Mouse (Mus musculus) midbrain, embryonic 16.5 days (tissue): ENCODE data around the gene Gdpd3. TPM values are rescaled to one million over a fixed set of nuclear protein-coding genes. Genes with fewer than 3 reads are reported as not detected.

Experiments used
- ATAC-seq: fragments of 200-750 bp; cut with Nextera tagmentation; 2 replicates; pipeline ENCODE4 v1.8.0; 2017; ENCODE audit warnings: moderate TSS enrichment
- H3K27ac ChIP-seq: fragments of 300-500 bp; sonication (generic); 2 replicates; pipeline ENCODE4 v1.5.1; 2014; ENCODE audit warnings: mild to moderate bottlenecking, low read length, mixed read lengths
- H3K27me3 ChIP-seq: fragments of 300-500 bp; sonication (generic); 2 replicates; pipeline ENCODE4 v1.6.1; 2014; ENCODE audit warnings: low read depth, low read length, mixed read lengths; ENCODE audit not compliant: control insufficient read depth, insufficient read depth
- H3K36me3 ChIP-seq: fragments of 300-500 bp; sonication (generic); 2 replicates; pipeline ENCODE4 v1.6.1; 2014; ENCODE audit warnings: mild to moderate bottlenecking, low read length, moderate library complexity, mixed read lengths; ENCODE audit not compliant: control insufficient read depth, insufficient read depth
- H3K4me1 ChIP-seq: fragments of 300-500 bp; sonication (generic); 2 replicates; pipeline ENCODE4 v1.6.1; 2014; ENCODE audit warnings: mild to moderate bottlenecking, low read length, mixed read lengths; ENCODE audit not compliant: control insufficient read depth, insufficient read depth
- H3K4me2 ChIP-seq: fragments of 300-500 bp; sonication (generic); 2 replicates; pipeline ENCODE4 v1.6.1; 2014; ENCODE audit warnings: mild to moderate bottlenecking, low read length, mixed read lengths
- H3K4me3 ChIP-seq: fragments of 300-500 bp; sonication (generic); 2 replicates; pipeline ENCODE4 v1.5.1; 2014; ENCODE audit warnings: low read depth, mild to moderate bottlenecking, low read length, moderate library complexity, mixed read lengths
- H3K9ac ChIP-seq: fragments of 300-500 bp; sonication (generic); 2 replicates; pipeline ENCODE4 v1.6.1; 2014; ENCODE audit warnings: low read depth, low read length, mixed read lengths
- H3K9me3 ChIP-seq: fragments of 300-500 bp; sonication (generic); replicated peaks from 2 replicates; pipeline ENCODE4 v1.6.1; 2014; ENCODE audit warnings: mild to moderate bottlenecking, low read length, mixed read lengths; ENCODE audit not compliant: control insufficient read depth, poor library complexity, severe bottlenecking
- WGBS: fragments of 180-500 bp; shearing (Covaris S2); extraction: QIAGEN DNeasy Blood & Tissue Kit; methylation state at CpG from one replicate; pipeline ENCODE4 v1.1.7; 2014; 5-methylcytosine and 5-hydroxymethylcytosine counted together
- polyA plus RNA-seq: library from polyadenylated mRNA; unstranded; fragments of >200 nt; fragmentation: Nextera tagmentation; extraction: Ambion mirVana; gene quantifications from 2 replicates; pipeline ENCODE4 v1.2.1, GENCODE M21; 2015

The Gdpd3 gene
- polyA plus RNA-seq, 1 experiment from 2014 or later = 0.95 TPM

DNA sequence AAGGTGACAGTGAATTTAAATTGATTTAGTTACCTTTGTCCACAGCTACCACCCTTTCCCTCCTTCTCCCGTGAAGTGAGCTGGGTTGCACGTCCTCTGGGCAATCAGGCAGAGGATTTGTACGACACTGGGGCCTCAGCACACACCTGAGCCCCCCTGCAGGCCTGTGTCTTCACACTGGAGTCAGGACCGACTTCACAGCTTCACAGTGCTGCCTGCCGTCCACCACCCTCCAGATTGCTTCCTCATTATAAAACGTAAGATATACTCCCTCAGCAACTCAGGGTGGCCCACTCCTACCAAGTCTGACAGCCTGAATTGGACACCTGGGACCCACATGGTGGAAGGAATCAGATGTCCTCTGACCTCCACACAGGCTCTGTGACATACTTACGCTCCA is 7.6 kb upstream of the Gdpd3 start:
- H3K27ac ChIP-seq = no peak overlapping the region
- H3K9me3 ChIP-seq = no peaks in the 10 kb centered on the region
- no peak overlapping the region for H3K4me2 ChIP-seq
- no peak overlapping the region for H3K4me3 ChIP-seq
- 0 out of 2 replicates have a peak, but pooled peaks have one; percentile 15 for ATAC-seq
- H3K27me3 ChIP-seq = no peaks in the 10 kb centered on the region
- no peak overlapping the region for H3K9ac ChIP-seq
- peaks cover 4% of the 10 kb centered on the region for H3K36me3 ChIP-seq
- peaks cover 21% of the 10 kb centered on the region for H3K4me1 ChIP-seq
- WGBS = 64% methylated on average over 7 of the region's 7 CpGs

DNA sequence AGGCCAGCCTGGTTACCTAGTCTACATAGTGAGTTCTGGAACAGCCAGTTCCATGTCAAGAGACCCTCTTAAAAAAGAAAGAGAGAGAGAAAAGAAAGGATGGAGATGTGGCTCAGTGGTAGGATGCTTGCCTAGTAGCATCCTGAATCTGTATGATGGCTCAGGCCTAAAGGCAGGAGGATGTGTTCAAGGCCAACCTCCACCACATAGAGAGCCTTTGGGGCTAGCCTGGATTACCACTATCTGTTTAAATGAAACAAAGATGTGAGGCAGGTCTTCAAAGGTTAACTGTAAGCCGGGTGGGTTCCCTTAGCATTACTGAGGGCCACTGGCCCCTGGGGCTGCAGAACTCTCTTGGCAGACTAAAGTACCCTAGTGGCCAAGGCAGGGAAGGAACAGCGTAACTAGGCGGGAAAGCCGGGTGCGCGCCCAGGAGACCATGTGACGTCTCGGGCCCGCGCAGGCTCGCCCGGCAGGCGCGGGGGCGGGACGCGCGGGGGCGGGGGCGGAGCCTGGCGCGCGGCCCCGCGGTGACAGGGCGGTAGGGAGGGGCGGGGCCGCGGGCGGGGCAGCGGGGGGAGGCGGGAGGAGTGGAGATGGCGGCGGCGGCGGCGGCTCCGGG is 7.0 kb upstream of the Gdpd3 start, which contains the start of gene Mapk3:
TSS of gene Mapk3 (plus strand) at position 552 of the 622 bp plus-strand sequence.
- H3K4me3 ChIP-seq = peak within 1 kb of the TSS; percentile 77
- ATAC-seq = peak; percentile 73
- WGBS = under 1% methylated on average over 27 of the region's 38 CpGs

DNA sequence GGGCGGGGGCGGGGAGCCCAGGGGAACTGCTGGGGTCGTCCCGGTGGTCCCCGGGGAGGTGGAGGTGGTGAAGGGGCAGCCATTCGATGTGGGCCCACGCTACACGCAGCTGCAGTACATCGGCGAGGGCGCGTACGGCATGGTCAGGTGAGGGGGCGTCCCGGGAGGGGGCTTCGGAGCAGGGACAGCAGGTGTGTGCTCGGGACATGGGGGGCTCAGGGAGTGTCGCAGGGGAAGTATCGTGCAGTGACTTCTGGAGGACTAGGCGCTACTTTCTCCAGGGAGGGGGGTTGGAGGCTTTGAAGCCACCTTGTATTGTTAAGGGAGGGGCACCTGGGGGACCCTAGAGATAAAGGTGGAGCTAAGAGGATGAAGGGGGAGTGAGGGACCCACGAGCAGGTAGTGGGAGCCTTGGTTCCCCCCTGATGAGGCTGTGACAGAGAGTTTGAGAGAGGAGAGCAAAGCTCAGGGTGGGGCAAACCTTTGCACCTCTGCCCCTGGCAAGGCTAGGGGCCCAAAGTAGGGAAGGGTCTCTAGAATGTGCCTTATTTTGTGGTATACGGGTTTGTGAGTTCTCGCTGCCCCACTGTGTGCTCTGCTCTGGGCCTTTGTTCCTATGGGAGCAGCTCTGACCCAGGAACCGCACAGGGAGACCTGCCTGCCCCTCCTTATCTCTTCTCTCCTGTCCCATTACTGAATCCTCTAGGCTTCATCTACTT is 6.3 kb upstream of the Gdpd3 start:
- H3K9ac ChIP-seq = peak overlapping the region; percentile 92
- H3K9me3 ChIP-seq = no peaks in the 10 kb centered on the region
- H3K4me3 ChIP-seq = peak overlapping the region; percentile 77
- peak overlapping the region; percentile 91 for H3K27ac ChIP-seq
- peaks cover 15% of the 10 kb centered on the region for H3K36me3 ChIP-seq
- peaks cover 21% of the 10 kb centered on the region for H3K4me1 ChIP-seq
- no peaks in the 10 kb centered on the region for H3K27me3 ChIP-seq
- ATAC-seq = peak; percentile 64
- WGBS = 1% methylated on average over 22 of the region's 24 CpGs
- H3K4me2 ChIP-seq = peak overlapping the region; percentile 76

More for the DNA sequence above, 7.0 kb upstream of the Gdpd3 start, which contains the start of gene Mapk3:
- peak within 1 kb of the TSS; percentile 91 for H3K27ac ChIP-seq
- peak within 1 kb of the TSS; percentile 76 for H3K4me2 ChIP-seq
- H3K36me3 ChIP-seq = peaks cover 9% of the 10 kb centered on the region
- H3K27me3 ChIP-seq = no peaks in the 10 kb centered on the region
- H3K4me1 ChIP-seq = peaks cover 21% of the 10 kb centered on the region
- no peaks in the 10 kb centered on the region for H3K9me3 ChIP-seq
- H3K9ac ChIP-seq = peak within 1 kb of the TSS; percentile 92

DNA sequence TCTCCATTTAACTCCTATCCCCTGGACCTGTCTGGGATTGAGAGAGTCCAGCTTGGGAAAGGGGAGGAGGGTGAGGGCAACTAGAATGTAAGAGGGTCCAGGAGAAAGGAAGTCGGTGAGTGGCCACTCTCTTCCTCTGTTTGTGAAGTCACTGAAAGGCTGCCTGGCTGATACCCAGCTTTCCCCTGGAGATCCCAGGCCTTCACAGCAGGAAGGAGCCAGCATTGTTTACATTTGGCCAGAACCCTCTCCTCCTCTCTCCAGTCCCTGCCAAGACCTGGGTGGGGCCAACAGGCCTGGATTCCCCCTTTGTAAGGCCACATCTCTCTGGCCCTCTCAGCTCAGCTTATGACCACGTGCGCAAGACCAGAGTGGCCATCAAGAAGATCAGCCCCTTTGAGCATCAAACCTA is 5.7 kb upstream of the Gdpd3 start:
- H3K9me3 ChIP-seq = no peaks in the 10 kb centered on the region
- H3K27me3 ChIP-seq = no peaks in the 10 kb centered on the region
- 0 out of 2 replicates have a peak, but pooled peaks have one; percentile 1 for ATAC-seq
- peak overlapping the region; percentile 77 for H3K4me3 ChIP-seq
- peak overlapping the region; percentile 76 for H3K4me2 ChIP-seq
- WGBS = 22% methylated on average over 3 of the region's 3 CpGs
- H3K36me3 ChIP-seq = peaks cover 15% of the 10 kb centered on the region
- H3K9ac ChIP-seq = peak overlapping the region; percentile 92
- H3K27ac ChIP-seq = peak overlapping the region; percentile 91
- peaks cover 21% of the 10 kb centered on the region for H3K4me1 ChIP-seq

DNA sequence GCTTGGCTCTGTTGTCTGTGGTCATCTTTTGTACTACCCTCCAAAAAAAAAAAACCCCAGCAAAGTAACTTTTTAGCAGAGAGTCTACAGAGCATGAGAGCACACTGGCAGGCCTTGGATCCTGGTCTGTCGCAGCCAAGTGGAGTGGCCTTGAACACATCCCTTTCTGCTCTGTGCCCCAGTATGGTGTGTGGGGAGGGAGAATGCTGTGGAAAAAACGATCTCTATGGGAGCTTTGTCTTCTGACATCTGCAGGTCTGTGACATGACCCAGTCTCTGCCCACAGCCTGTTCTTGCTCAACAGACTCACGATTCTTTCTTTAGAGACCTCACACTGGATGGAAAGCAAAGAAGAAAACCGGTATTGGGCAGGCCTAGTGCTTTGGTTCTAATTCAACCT is 5.2 kb upstream of the Gdpd3 start:
- 65% methylated on average over 4 of the region's 4 CpGs for WGBS
- peak overlapping the region; percentile 92; the same call in 1 of the 2 replicates for H3K9ac ChIP-seq
- H3K4me2 ChIP-seq = peak overlapping the region; percentile 76
- H3K27me3 ChIP-seq = no peaks in the 10 kb centered on the region
- H3K4me3 ChIP-seq = peak overlapping the region; percentile 77
- H3K9me3 ChIP-seq = no peaks in the 10 kb centered on the region
- H3K36me3 ChIP-seq = peaks cover 15% of the 10 kb centered on the region
- no peak for ATAC-seq
- H3K27ac ChIP-seq = peak overlapping the region; percentile 91; the same call in 1 of the 2 replicates
- H3K4me1 ChIP-seq = peaks cover 21% of the 10 kb centered on the region

DNA sequence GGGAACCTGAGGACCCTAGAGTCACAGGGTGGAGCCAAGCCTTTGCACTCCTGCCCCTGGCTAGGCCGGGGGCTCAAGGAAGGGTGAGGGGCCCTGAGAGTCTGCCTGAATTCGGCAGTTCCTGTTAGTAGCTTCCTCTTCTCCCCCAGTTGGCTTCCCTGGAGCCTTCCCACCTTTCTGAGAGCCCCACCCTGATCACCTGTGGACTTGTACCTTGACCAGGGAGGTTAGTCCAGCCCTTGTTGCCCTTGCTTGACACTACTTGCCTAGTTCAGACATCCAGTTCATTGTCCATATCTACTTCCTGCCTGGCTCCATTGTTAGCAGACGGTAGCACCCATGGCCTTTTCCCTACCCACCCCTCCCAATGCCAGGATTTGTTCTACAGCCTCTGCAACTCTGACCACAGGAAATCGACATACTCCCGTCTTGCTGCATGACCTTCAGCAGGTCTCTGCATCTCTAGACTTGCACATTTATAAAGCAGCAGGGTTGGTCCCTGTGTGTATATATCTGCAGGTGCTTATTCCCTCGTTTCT is 4.5 kb upstream of the Gdpd3 start:
- no peak overlapping the region for H3K27ac ChIP-seq
- peak overlapping the region; percentile 76; the same call in 1 of the 2 replicates for H3K4me2 ChIP-seq
- no peaks in the 10 kb centered on the region for H3K27me3 ChIP-seq
- H3K36me3 ChIP-seq = peaks cover 19% of the 10 kb centered on the region
- no peak overlapping the region for H3K9ac ChIP-seq
- 84% methylated on average over 6 of the region's 6 CpGs for WGBS
- H3K9me3 ChIP-seq = no peaks in the 10 kb centered on the region
- H3K4me3 ChIP-seq = no peak overlapping the region
- peaks cover 21% of the 10 kb centered on the region for H3K4me1 ChIP-seq
- no peak for ATAC-seq

DNA sequence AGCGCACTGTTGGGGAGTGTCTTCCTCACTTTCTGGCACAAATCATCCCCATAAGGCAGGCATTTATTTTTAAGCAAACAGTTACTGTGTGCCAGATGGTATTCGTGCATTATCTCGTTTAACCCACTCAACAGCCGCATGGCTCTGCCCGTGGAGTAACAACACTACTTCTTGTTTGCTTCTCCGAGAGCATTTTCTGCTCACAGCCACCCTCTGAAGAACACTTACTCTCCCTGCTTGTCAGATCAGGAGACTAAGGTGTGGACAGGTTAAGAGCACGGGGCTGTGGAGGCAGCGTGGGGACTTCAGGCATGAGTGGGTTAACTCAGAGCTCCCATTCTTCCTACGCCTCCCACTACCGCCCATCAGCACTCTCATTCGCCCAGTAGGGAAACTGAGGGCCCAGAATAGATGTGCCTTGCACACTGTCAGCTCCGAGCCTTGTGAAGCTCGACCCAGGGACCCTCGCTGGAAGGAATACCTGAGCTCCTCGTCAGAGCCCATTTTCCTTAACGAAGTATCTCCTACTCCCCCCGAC is 3.6 kb upstream of the Gdpd3 start:
- Histone ChIP-seq H3K9ac (peak overlapping the region; percentile 42), H3K27ac (no peak overlapping the region), H3K27me3 (no peaks in the 10 kb centered on the region), H3K4me2 (peak overlapping the region; percentile 10), H3K36me3 (peaks cover 26% of the 10 kb centered on the region), H3K4me3 (no peak overlapping the region), H3K9me3 (no peaks in the 10 kb centered on the region), H3K4me1 (peaks cover 21% of the 10 kb centered on the region)
- no peak for ATAC-seq
- 72% methylated on average over 17 of the region's 17 CpGs for WGBS

DNA sequence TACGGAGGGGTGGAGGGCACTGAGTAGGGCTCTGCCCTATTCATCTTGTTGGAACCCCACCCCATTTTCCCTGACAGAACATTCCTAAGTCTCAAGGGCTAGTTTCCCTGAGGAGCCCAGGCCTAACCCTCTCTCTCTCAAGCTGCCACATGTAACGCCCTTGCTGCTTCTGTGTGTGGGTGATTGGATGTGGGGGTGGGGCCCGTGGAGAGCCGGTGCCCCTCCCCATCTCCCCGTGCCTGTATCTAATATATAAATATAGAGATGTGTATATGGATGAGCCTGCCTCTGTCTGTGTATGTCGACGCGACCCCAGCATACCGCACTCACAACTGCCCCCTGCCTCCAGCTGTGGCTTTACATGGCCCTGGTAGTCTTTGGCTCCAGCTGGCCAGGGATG is 594 bp upstream of the Gdpd3 start:
- Histone ChIP-seq H3K9me3 (no peaks in the 10 kb centered on the region), H3K4me3 (no peak overlapping the region), H3K4me2 (no peak overlapping the region), H3K27me3 (no peaks in the 10 kb centered on the region), H3K9ac (no peak overlapping the region), H3K27ac (no peak overlapping the region), H3K36me3 (peaks cover 31% of the 10 kb centered on the region), H3K4me1 (peaks cover 20% of the 10 kb centered on the region)
- no peak for ATAC-seq
- WGBS = 90% methylated on average over 9 of the region's 9 CpGs
